Mouse (Mus musculus) v-Abl transformed pro-B cells (cell line): Measurements from ENCODE around the gene Cadm2.

Experiments
- in situ Hi-C, 2 experiments: fragments of 400-800 bp; cut with MboI; formaldehyde crosslinking; loops; one replicate each; pipeline ENCODE4 v1.15.1; 2025; ENCODE audit not compliant: unreplicated experiment in 2 of 2

The Cadm2 gene

GRCm38 (mm10) chr16:67620826-67621505 lies at the start of gene Cadm2:
Gene Cadm2 (minus strand): TSS chr16:67620908.
- in situ Hi-C loops = no loop called here

GRCm38 (mm10) chr16:67646930-67647329 lies 26.2 kb upstream of the Cadm2 start:
- in situ Hi-C loops = no loop called here

GRCm38 (mm10) chr16:67643651-67644050 lies 22.9 kb upstream of the Cadm2 start:
- in situ Hi-C loops = no loop called here

GRCm38 (mm10) chr16:67619906-67620781 lies 564 bp downstream of the Cadm2 start:
- in situ Hi-C loops = no loop called here

GRCm38 (mm10) chr16:67619416-67619815 lies 1.3 kb downstream of the Cadm2 start:
- in situ Hi-C loops = no loop called here

GRCm38 (mm10) chr16:67618817-67619216 lies 1.9 kb downstream of the Cadm2 start:
- in situ Hi-C loops = no loop called here

- in situ Hi-C loops = no loop called here
These were observed 2.9 kb downstream of the Cadm2 start for GRCm38 (mm10) chr16:67617811-67618210.

- in situ Hi-C loops = no loop called here
These were observed 3.5 kb downstream of the Cadm2 start for GRCm38 (mm10) chr16:67617256-67617655.

GRCm38 (mm10) chr16:67613876-67614275 lies 6.8 kb downstream of the Cadm2 start:
- in situ Hi-C loops = no loop called here

GRCm38 (mm10) chr16:67610904-67611681 lies 9.6 kb downstream of the Cadm2 start:
- in situ Hi-C loops = no loop called here

GRCm38 (mm10) chr16:67609116-67609515 lies 11.6 kb downstream of the Cadm2 start:
- in situ Hi-C loops = no loop called here

GRCm38 (mm10) chr16:67608499-67608898 lies 12.2 kb downstream of the Cadm2 start:
- in situ Hi-C loops = no loop called here

- in situ Hi-C loops = no loop called here
These were observed 15.0 kb downstream of the Cadm2 start for GRCm38 (mm10) chr16:67605661-67606060.

GRCm38 (mm10) chr16:67599981-67600380 lies 20.7 kb downstream of the Cadm2 start:
- in situ Hi-C loops = no loop called here

- in situ Hi-C loops = no loop called here
These were observed 21.9 kb downstream of the Cadm2 start for GRCm38 (mm10) chr16:67598841-67599240.

- in situ Hi-C loops = no loop called here
These were observed 29.7 kb downstream of the Cadm2 start for GRCm38 (mm10) chr16:67591015-67591414.

- in situ Hi-C loops = no loop called here
These were observed 41.7 kb downstream of the Cadm2 start for GRCm38 (mm10) chr16:67578842-67579517.

GRCm38 (mm10) chr16:67575557-67575956 lies 45.2 kb downstream of the Cadm2 start:
- in situ Hi-C loops = no loop called here

GRCm38 (mm10) chr16:67526992-67527391 lies 93.7 kb downstream of the Cadm2 start:
- in situ Hi-C loops = no loop called here

GRCm38 (mm10) chr16:67524878-67525277 lies 95.8 kb downstream of the Cadm2 start:
- in situ Hi-C loops = no loop called here

- in situ Hi-C loops = no loop called here
These were observed 102.4 kb downstream of the Cadm2 start for GRCm38 (mm10) chr16:67518311-67518710.
